ENCODE assay signal across 21 mouse cellular contexts in the genomic region with DNA sequence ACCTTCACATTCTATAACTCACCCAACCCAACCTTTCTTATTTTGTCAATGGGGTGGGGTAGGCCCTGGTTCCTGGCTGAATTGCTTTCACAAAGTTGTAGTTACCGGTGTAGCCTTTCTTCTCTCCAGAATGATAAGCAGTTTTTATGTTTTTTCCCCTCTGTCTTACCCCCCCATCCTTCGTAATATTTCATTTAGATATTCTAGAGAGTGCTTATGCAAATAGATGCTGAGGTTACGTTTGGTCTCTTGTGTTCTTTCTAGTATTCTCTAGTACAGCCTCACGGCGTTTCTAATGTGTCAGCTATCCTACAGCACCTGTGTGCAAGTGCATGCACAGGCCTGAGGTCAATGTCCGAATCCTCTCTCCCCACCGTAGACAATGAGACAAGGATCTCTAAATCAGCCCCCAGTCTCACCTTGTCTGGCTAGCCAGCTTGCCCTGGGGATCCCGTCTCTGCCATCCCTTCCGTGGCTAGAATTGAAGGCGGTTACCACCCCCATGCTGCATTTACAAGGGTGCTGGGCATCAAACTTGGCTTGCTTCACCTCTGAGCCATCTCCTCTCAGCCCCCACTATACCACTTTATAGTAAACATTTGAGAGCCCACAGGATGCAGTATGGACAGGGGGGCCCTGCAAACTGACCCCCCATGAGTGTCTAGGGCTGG. TPM values are rescaled to one million over a fixed set of nuclear protein-coding genes. Genes with fewer than 3 reads are reported as not detected.
DNase-seq lines count a peak whose midpoint lies in the region; ATAC-seq and TF ChIP-seq lines count a peak whose summit lies in the region.
"Had no signal": no experiment of that assay in that cellular context is flagged by ENCODE, and none has a peak within 500 bp of the region (broad histone marks: within the 10 kb centered on the region; RNA-seq: fewer than 3 reads in every experiment).

No protein-coding gene starts in this region.

- no peak overlapping the region for H3K9ac ChIP-seq in heart, adult 2 months (ENCODE audit: low read depth, low read length)
- H3K9ac ChIP-seq: liver, embryonic 13.5 days; midbrain, embryonic 15.5 days; neural tube, embryonic 13.5 days had no signal

- H3K27ac ChIP-seq in heart, adult 2 months: peak overlapping the region; percentile 91
- no peak overlapping the region for H3K27ac ChIP-seq in embryonic fibroblast, embryonic 13.5 days (ENCODE audit: insufficient read depth, low read length)
- H3K27ac ChIP-seq: hindbrain, postnatal 0 days; liver, embryonic 13.5 days; midbrain, embryonic 15.5 days; neural tube, embryonic 13.5 days; stomach, postnatal 0 days had no signal

- intact Hi-C loops in heart, adult 2 months (cut with DNase I): no loop called here

- no peak for DNase-seq in heart, adult 2 months
- DNase-seq in heart, postnatal 4 days: no peak
- DNase-seq in lung, postnatal 25 days (ENCODE audit: low spot score): peak; percentile 27
- no peak for DNase-seq in lung, postnatal 14 days
- DNase-seq in yolk sac, embryonic 10.5 days (ENCODE audit: low spot score): peak; percentile 27
- DNase-seq: adrenal gland, postnatal 36 days; cerebellum, adult 9-11 months; kidney, postnatal 36 days; liver, embryonic 13.5 days; right cerebral cortex, postnatal 4 days; thymus, adult 2 months; thymus, postnatal 4 days had no signal

- peak overlapping the region; percentile 14 for H3K4me3 ChIP-seq in heart, adult 2 months
- no peak overlapping the region for H3K4me3 ChIP-seq in embryonic fibroblast, embryonic 13.5 days (ENCODE audit: insufficient read depth, low read length)
- H3K4me3 ChIP-seq: liver, embryonic 13.5 days; midbrain, embryonic 15.5 days; neural tube, embryonic 13.5 days had no signal

- peaks cover 9% of the 10 kb centered on the region for H3K4me1 ChIP-seq in heart, adult 2 months (ENCODE audit: control insufficient read depth, insufficient read depth, low read length)
- peaks cover 2% of the 10 kb centered on the region; the same call in 1 of the 2 replicates for H3K4me1 ChIP-seq in embryonic fibroblast, embryonic 13.5 days (ENCODE audit: control insufficient read depth, insufficient read depth, low read length)

- ATAC-seq in megakaryocyte-erythroid progenitor cell, adult 5-6 weeks (replicated peaks; ENCODE audit: low FRiP score, low TSS enrichment, poor library complexity, severe bottlenecking): no peak
- ATAC-seq: hindbrain, postnatal 0 days; intestine, postnatal 0 days; midbrain, embryonic 15.5 days; Patski had no signal

- TF ChIP-seq EP300 in heart, adult 2 months (IDR thresholded peaks at IDR 0.05; ENCODE audit: insufficient read depth, low read depth, low read length): no peak

- no peak for TF ChIP-seq CTCF in heart, adult 2 months (IDR thresholded peaks at IDR 0.05)
- no peak for TF ChIP-seq CTCF in embryonic fibroblast, embryonic 13.5 days (IDR thresholded peaks at IDR 0.05; ENCODE audit: borderline replicate concordance, insufficient read depth, low read length)

- peaks cover 5% of the 10 kb centered on the region for H3K79me2 ChIP-seq in heart, adult 2 months (replicated peaks; ENCODE audit: control insufficient read depth, insufficient read depth, low read length)

- H3K27me3 ChIP-seq in heart, adult 2 months (ENCODE audit: control insufficient read depth, insufficient read depth, low read length): no peaks in the 10 kb centered on the region
- H3K27me3 ChIP-seq: Patski had no signal

- peak; percentile 33; the same call in 1 of the 2 replicates for TF ChIP-seq POLR2A in heart, adult 2 months (IDR thresholded peaks at IDR 0.05; ENCODE audit: insufficient read depth, low read depth, low read length)
- TF ChIP-seq POLR2A in embryonic fibroblast, embryonic 13.5 days (IDR thresholded peaks at IDR 0.05; ENCODE audit: low read depth, low read length): peak; percentile 35; the same call in 1 of the 2 replicates

- 57% methylated on average over 10 of the region's 10 CpGs for WGBS in heart, adult 2 months

- peaks cover 11% of the 10 kb centered on the region for H3K36me3 ChIP-seq in heart, adult 2 months (ENCODE audit: control insufficient read depth, insufficient read depth, low read length)
- H3K36me3 ChIP-seq: G1E; liver, embryonic 13.5 days; midbrain, embryonic 15.5 days; neural tube, embryonic 13.5 days had no signal

RNA-seq across cellular contexts. Expression of gene Klf2, which starts 5.3 kb away (rescaled TPM):
- 10 to 100 TPM; 76.0 to 92.7 TPM for total RNA-seq in heart, adult 2 months (2021)
- polyA plus RNA-seq in heart, adult 2 months (2012; rRNA removed): 21.1 and 42.6 TPM in 2 replicates
- total RNA-seq in heart, postnatal 4 days (2021): 10 to 100 TPM; 65.3 to 68.2 TPM
- 19.1 and 19.7 TPM in 2 replicates for polyA plus RNA-seq in embryonic fibroblast, embryonic 13.5 days (2011; ENCODE audit: insufficient read length, low read depth, missing spikeins)
- 4.0 and 4.4 TPM in 2 replicates for total RNA-seq in megakaryocyte-erythroid progenitor cell, adult 5-6 weeks (2014; fragmentation: Nextera tagmentation)
- 2.3 and 5.1 TPM in 2 replicates for total RNA-seq in megakaryocyte-erythroid progenitor cell, adult 5-6 weeks (2017)

RNA-seq across cellular contexts. Expression of gene Gm10282, which starts 19.1 kb away (rescaled TPM):
- 1 to 10 TPM; 6.7 to 8.5 TPM for total RNA-seq in heart, adult 2 months (2021)
- 1.1 and 2.9 TPM in 2 replicates for polyA plus RNA-seq in heart, adult 2 months (2012; rRNA removed)
- 10 to 100 TPM; 34.9 to 36.3 TPM for total RNA-seq in heart, postnatal 4 days (2021)
- 3.8 and 4.6 TPM in 2 replicates for polyA plus RNA-seq in embryonic fibroblast, embryonic 13.5 days (2011; ENCODE audit: insufficient read length, low read depth, missing spikeins)
- 6.8 and 12.5 TPM in 2 replicates for total RNA-seq in megakaryocyte-erythroid progenitor cell, adult 5-6 weeks (2014; fragmentation: Nextera tagmentation)
- 7.4 and 11.2 TPM in 2 replicates for total RNA-seq in megakaryocyte-erythroid progenitor cell, adult 5-6 weeks (2017)

Comparison
In these comparisons a context has a peak if more than half of its experiments do, and no peak if none do; other contexts are left out.
1. DNase-seq: peak in lung, postnatal 25 days (single experiment) and yolk sac, embryonic 10.5 days (single experiment); none in heart, adult 2 months (0 of 2), heart, postnatal 4 days (single experiment) and lung, postnatal 14 days (single experiment).
2. RNA of gene Klf2, which starts 5.3 kb away (total RNA-seq): 76.0 to 92.7 TPM in heart, adult 2 months and 65.3 to 68.2 TPM in heart, postnatal 4 days; 2.3 to 5.1 TPM in megakaryocyte-erythroid progenitor cell, adult 5-6 weeks; every median in the first group is over 10 times any median in the second.